Mouse (Mus musculus) heart, postnatal 0 days (tissue): Measurements from ENCODE around the gene Traf7.

Source experiments
- CTCF ChIP-seq: IDR thresholded peaks from 2 replicates; pipeline ENCODE4 v1.5.1; 2016; ENCODE audit warnings: antibody characterized with exemption, control low read depth, low read depth
- EP300 ChIP-seq: IDR thresholded peaks from 2 replicates; pipeline ENCODE4 v1.6.1; 2016; ENCODE audit warnings: antibody characterized with exemption, low read depth

GRCm38 (mm10) chr17:24535300-24535699, 7.6 kb upstream of the Traf7 start:
- TF ChIP-seq CTCF = no peak
- TF ChIP-seq EP300 = no peak
